Comparison of ENCODE assay signal across 8 mouse cellular contexts in genomic region chr17:86350791-86351261, GRCm38 (mm10).
A peak's percentile ranks its signal among the peaks of the same experiment; 100 is the strongest.
DNase-seq lines count a peak whose midpoint lies in the region; ATAC-seq lines count a peak whose summit lies in the region.

No protein-coding gene starts in this region.

- DNase-seq in gastrocnemius, postnatal 10 days, result peak; percentile 23
- no peak for DNase-seq in gastrocnemius, postnatal 36 days
- DNase-seq in 3T3-L1 (ENCODE audit: low read depth, low spot score), result peak; percentile 47
- peak; percentile 81 to 83 for DNase-seq in cerebellum, postnatal 25 days
- DNase-seq in heart, postnatal 4 days, result peak; percentile 72
- no peak for DNase-seq in T-cell, adult 2 months (ENCODE audit: low spot score)
- no peak for DNase-seq in layer of hippocampus, adult 8-10 months (ENCODE audit: low spot score in 2 of 2)

- no peak for ATAC-seq in activated CD4-positive, CD25-positive, alpha-beta regulatory T cell, adult 4 months

- intact Hi-C loops in gastrocnemius, postnatal 36 days (cut with DNase I), result loop anchor here (5.0 kb wide), 1 partner anchor 46 kb away; no protein-coding TSS in a partner anchor

Comparison
In these comparisons a context has a peak if more than half of its experiments do, and no peak if none do; other contexts are left out.
1. DNase-seq: peak in gastrocnemius, postnatal 10 days (single experiment), 3T3-L1 (single experiment), cerebellum, postnatal 25 days (2 of 2) and heart, postnatal 4 days (single experiment); none in gastrocnemius, postnatal 36 days (0 of 2), T-cell, adult 2 months (single experiment) and layer of hippocampus, adult 8-10 months (0 of 2).